Mouse (Mus musculus) midbrain, embryonic 15.5 days (tissue): ENCODE results near the gene Tsen54. TPM values are rescaled to one million over a fixed set of nuclear protein-coding genes. Genes with fewer than 3 reads are reported as not detected.
A peak's percentile ranks its signal among the peaks of the same experiment; 100 is the strongest.

Source experiments
- ATAC-seq: fragments of 200-750 bp; cut with Nextera tagmentation; replicated peaks from 2 replicates; pipeline ENCODE4 v1.8.0; 2017; ENCODE audit warnings: moderate TSS enrichment
- H3K27ac ChIP-seq: fragments of 300-500 bp; sonication (generic); 2 replicates; pipeline ENCODE4 v1.5.1; 2015; ENCODE audit warnings: mild to moderate bottlenecking, inconsistent platforms
- H3K27me3 ChIP-seq: fragments of 300-500 bp; sonication (generic); replicated peaks from 2 replicates; pipeline ENCODE4 v1.6.1; 2015; ENCODE audit warnings: inconsistent platforms
- H3K36me3 ChIP-seq: fragments of 300-500 bp; sonication (generic); replicated peaks from 2 replicates; pipeline ENCODE4 v1.6.1; 2015; ENCODE audit warnings: inconsistent platforms
- H3K4me1 ChIP-seq: fragments of 300-500 bp; sonication (generic); 2 replicates; pipeline ENCODE4 v1.6.1; 2015; ENCODE audit warnings: inconsistent platforms
- H3K4me2 ChIP-seq: fragments of 300-500 bp; sonication (generic); 2 replicates; pipeline ENCODE4 v1.6.1; 2015; ENCODE audit warnings: inconsistent platforms, mild to moderate bottlenecking, moderate library complexity
- H3K4me3 ChIP-seq: fragments of 300-500 bp; sonication (generic); 2 replicates; pipeline ENCODE4 v1.5.1; 2015; ENCODE audit warnings: mild to moderate bottlenecking, inconsistent platforms
- H3K9ac ChIP-seq: fragments of 300-500 bp; sonication (generic); 2 replicates; pipeline ENCODE4 v1.6.1; 2015; ENCODE audit warnings: mild to moderate bottlenecking, inconsistent platforms
- H3K9me3 ChIP-seq: fragments of 300-500 bp; sonication (generic); 2 replicates; pipeline ENCODE4 v1.6.1; 2016; ENCODE audit warnings: inconsistent platforms
- WGBS: fragments of 180-500 bp; shearing (Covaris S2); methylation state at CpG from one replicate; pipeline ENCODE4 v1.1.7; 2015; ENCODE audit warnings: mixed read lengths; 5-methylcytosine and 5-hydroxymethylcytosine counted together
- microRNA-seq: library from miRNA; unstranded; fragments of <30 nt; microRNA quantifications from one replicate; pipeline ENCODE4, GENCODE M21; 2016
- polyA plus RNA-seq: library from polyadenylated mRNA; unstranded; fragments of >200 nt; fragmentation: Nextera tagmentation; extraction: Ambion mirVana; gene quantifications from 2 replicates; pipeline ENCODE4 v1.2.1, GENCODE M21; 2015

Tsen54 gene
- polyA plus RNA-seq, 1 experiment from 2014 or later = 24.8 TPM

DNA sequence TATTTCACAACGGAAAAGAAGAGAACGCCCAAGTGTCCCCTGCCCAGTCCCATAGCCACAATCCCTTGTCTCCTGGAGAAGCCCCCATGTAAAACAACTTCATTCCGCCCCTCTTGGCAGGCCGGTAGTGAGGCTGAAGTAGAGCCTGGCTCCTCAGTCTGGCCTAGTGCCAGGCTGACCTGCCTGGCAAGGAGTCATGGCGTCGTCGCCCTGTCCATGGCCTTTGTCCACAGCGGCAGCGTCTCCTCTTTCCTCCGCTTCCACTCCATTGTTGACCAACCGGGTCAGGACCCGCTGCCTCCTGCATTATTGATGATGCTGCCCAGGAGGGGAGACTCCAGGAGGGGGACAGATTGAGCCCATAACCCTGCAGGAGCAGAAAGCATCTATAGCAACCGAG is 43.4 kb downstream of the Tsen54 start:
- ATAC-seq = no peak
- H3K4me2 ChIP-seq = no peak overlapping the region
- H3K27me3 ChIP-seq = peaks cover 48% of the 10 kb centered on the region
- H3K9me3 ChIP-seq = no peaks in the 10 kb centered on the region
- peaks cover 20% of the 10 kb centered on the region for H3K4me1 ChIP-seq
- H3K9ac ChIP-seq = no peak overlapping the region
- H3K36me3 ChIP-seq = no peaks in the 10 kb centered on the region
- no peak overlapping the region for H3K4me3 ChIP-seq
- 47% methylated on average over 13 of the region's 13 CpGs for WGBS
- no peak overlapping the region for H3K27ac ChIP-seq

DNA sequence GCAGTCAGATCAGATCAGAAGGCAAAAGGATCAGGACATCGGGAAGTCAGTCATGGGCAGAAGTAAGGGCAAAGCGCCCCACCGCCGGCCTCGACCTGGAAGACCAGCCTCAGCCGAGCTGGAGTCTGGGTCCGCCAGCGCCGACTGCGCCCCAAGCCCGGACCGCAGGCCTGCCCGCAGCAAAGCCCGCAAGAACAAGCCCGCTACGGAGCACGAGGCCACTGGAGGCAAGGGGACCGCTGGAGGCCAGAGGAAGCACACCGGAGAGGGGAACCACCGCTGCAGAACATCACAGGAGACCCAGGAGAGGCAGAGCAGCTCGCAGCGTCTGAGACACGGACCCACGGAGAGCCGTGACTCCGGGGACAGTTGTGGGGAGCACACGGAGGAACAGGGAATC is 43.8 kb downstream of the Tsen54 start, which contains the start of gene Myo15b:
Gene Myo15b (plus strand): TSS at position 53 of the 400 bp plus-strand sequence.
- no peaks in the 10 kb centered on the region for H3K36me3 ChIP-seq
- H3K4me3 ChIP-seq = peak within 1 kb of the TSS; percentile 27
- H3K4me2 ChIP-seq = peak within 1 kb of the TSS; percentile 47
- peaks cover 51% of the 10 kb centered on the region for H3K27me3 ChIP-seq
- H3K4me1 ChIP-seq = peaks cover 20% of the 10 kb centered on the region
- no peak within 1 kb of the TSS for H3K27ac ChIP-seq
- H3K9ac ChIP-seq = no peak within 1 kb of the TSS
- WGBS = 10% methylated on average over 27 of the region's 27 CpGs
- no peaks in the 10 kb centered on the region for H3K9me3 ChIP-seq
- ATAC-seq = no peak

DNA sequence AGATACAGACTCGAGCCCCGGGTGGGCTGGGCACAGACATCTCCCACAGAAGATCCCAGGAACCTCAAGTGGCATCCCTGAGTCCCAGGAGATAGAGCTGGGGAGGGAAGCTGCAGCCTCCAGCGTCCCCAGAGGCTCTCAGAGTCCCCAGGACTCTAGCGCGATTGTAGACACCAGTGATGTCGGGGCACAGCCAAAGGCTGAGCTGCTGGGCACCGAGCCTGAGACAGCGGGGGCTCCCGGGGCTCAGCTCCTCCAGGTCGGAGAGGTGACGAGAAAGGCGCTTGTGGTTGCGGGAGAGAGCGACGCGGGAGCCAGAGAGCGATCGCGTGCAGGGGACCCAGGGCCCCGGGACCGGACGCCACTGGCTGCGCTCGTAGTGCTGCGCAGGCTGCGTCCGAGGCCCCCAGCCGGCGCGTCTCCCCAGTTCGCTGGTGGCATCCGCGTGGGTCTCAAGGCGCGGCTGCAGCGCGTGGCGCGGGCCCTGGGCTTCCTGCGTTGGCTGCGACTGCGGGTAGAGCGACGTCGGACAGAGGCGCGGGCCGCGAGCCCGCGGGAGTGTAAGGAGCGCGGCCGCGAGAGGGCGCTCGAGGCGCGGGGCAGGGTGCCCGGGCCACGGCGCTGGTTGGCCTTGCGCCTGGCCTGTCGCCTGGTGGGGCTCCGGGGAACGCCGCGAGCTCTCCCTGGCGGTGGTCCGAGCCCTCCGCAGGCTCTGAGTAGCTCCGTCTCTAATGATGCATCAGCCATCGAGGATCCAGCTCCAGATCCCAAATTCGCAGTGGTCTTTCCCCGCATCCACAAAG is 44.8 kb downstream of the Tsen54 start:
- peaks cover 20% of the 10 kb centered on the region for H3K4me1 ChIP-seq
- H3K9ac ChIP-seq = no peak overlapping the region
- H3K4me2 ChIP-seq = peak overlapping the region; percentile 47
- peaks cover 51% of the 10 kb centered on the region for H3K27me3 ChIP-seq
- H3K36me3 ChIP-seq = no peaks in the 10 kb centered on the region
- ATAC-seq = peak; percentile 76
- H3K9me3 ChIP-seq = no peaks in the 10 kb centered on the region
- peak overlapping the region; percentile 27 for H3K4me3 ChIP-seq
- 2% methylated on average over 72 of the region's 75 CpGs for WGBS
- H3K27ac ChIP-seq = no peak overlapping the region

DNA sequence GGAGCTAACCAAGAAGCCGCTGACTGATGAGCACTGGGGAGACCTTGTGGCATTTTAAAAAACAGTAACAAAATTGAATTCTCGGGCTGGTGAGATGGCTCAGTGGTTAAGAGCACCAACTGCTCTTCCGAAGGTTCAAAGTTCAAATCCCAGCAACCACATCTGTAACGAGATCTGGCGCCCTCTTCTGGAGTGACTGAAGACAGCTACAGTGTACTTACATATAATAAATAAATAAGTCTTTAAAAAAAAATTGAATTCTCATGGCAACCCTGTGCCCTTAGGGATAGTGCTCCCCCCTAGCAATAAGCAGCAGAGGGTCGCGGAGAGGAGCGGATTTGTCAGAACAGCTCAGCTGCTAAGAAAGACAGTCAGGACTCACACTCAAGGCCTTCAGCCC is 49.4 kb downstream of the Tsen54 start:
- H3K4me2 ChIP-seq = no peak overlapping the region
- no peaks in the 10 kb centered on the region for H3K9me3 ChIP-seq
- H3K27ac ChIP-seq = no peak overlapping the region
- WGBS = 86% methylated on average over 8 of the region's 8 CpGs
- peaks cover 10% of the 10 kb centered on the region for H3K4me1 ChIP-seq
- H3K27me3 ChIP-seq = peaks cover 35% of the 10 kb centered on the region
- ATAC-seq = no peak
- H3K4me3 ChIP-seq = no peak overlapping the region
- no peaks in the 10 kb centered on the region for H3K36me3 ChIP-seq
- no peak overlapping the region for H3K9ac ChIP-seq

DNA sequence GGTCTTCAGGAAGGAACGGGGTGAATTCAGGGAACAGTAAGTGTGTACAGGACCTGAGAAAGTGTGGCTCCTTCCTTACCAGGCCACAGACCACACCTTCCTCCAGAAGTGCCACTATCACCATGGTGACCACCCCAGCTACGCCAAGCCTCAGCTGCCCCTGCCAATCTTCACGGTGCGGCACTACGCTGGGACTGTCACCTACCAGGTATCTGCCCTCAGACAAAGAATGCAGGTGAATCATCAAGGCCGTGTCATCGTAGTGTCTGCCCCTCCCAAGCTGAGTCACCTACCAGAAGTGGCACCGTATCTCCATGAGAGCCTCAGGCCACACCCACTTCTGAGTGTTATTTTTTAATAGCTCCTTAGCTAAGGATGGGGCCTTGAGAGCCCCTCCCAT is 54.9 kb downstream of the Tsen54 start:
- Histone ChIP-seq H3K4me1 (no peaks in the 10 kb centered on the region), H3K27me3 (no peaks in the 10 kb centered on the region), H3K27ac (no peak overlapping the region), H3K9me3 (no peaks in the 10 kb centered on the region), H3K9ac (no peak overlapping the region), H3K4me2 (no peak overlapping the region), H3K4me3 (no peak overlapping the region), H3K36me3 (no peaks in the 10 kb centered on the region)
- 86% methylated on average over 8 of the region's 8 CpGs for WGBS
- ATAC-seq = no peak

DNA sequence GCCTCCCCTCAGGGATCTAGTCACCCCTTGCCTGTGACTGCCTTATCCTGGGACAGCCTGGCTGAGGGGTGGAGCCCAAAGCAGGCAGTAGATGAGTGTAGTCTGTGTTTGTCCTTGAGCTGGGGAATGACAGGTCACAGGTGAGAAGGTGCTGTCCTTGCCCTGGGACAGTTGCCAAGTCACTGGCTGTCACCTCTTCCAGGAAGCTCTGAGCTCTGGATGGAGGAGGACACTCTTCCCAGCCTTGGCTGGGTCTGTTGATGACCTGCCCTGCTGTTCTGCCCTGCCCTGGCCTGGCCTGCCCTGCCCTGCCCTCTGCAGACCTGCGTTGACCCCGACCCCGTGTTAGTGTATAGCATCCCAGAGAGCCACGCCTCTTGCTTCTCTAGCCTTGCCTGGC is 57.9 kb downstream of the Tsen54 start:
- Histone ChIP-seq H3K36me3 (no peaks in the 10 kb centered on the region), H3K27ac (no peak overlapping the region), H3K27me3 (no peaks in the 10 kb centered on the region), H3K4me2 (no peak overlapping the region), H3K4me1 (no peaks in the 10 kb centered on the region), H3K4me3 (no peak overlapping the region), H3K9ac (no peak overlapping the region), H3K9me3 (no peaks in the 10 kb centered on the region)
- ATAC-seq = no peak
- WGBS = 63% methylated on average over 4 of the region's 4 CpGs

Small RNA genes within 50 kb of the gene (microRNA-seq; reads per million reads assigned to microRNA genes)
- 1.1 reads per million for gene Mir5621

Other genes with a start within 250 kb of the Tsen54 start
- gene Mrps7, start 210.8 kb upstream of the Tsen54 start, polyA plus RNA-seq = 70.0 and 74.3 TPM in 2 replicates
- 37.5 and 38.1 TPM in 2 replicates for gene Gga3, start 210.7 kb upstream of the Tsen54 start, polyA plus RNA-seq
- gene Mif4gd, start 201.8 kb upstream of the Tsen54 start, polyA plus RNA-seq = 11.2 and 12.9 TPM in 2 replicates
- gene Slc25a19, start 186.4 kb upstream of the Tsen54 start, polyA plus RNA-seq = 43.5 and 44.5 TPM in 2 replicates
- gene Grb2, start 106.1 kb upstream of the Tsen54 start, polyA plus RNA-seq = 173 and 176 TPM in 2 replicates
- gene Tmem94, start 49.3 kb upstream of the Tsen54 start, polyA plus RNA-seq = 28.4 and 31.0 TPM in 2 replicates
- gene Caskin2, start 1.1 kb upstream of the Tsen54 start, polyA plus RNA-seq = 9.4 and 11.1 TPM in 2 replicates
- 0.84 and 1.0 TPM in 2 replicates for gene Llgl2, start 9.3 kb downstream of the Tsen54 start, polyA plus RNA-seq
- 0.03 and 0.10 TPM in 2 replicates for gene Myo15b, start 43.7 kb downstream of the Tsen54 start, polyA plus RNA-seq
- gene Smim5, start 85.2 kb downstream of the Tsen54 start, polyA plus RNA-seq = 1.2 and 1.4 TPM in 2 replicates
- gene Smim6, start 97.3 kb downstream of the Tsen54 start, polyA plus RNA-seq = 1.0 and 1.1 TPM in 2 replicates
- 52.1 and 53.1 TPM in 2 replicates for gene Sap30bp, start 118.6 kb downstream of the Tsen54 start, polyA plus RNA-seq
- 22.4 and 25.7 TPM in 2 replicates for gene Recql5, start 118.8 kb downstream of the Tsen54 start, polyA plus RNA-seq
- 0.79 and 0.94 TPM in 2 replicates for gene Itgb4, start 160.0 kb downstream of the Tsen54 start, polyA plus RNA-seq
- 53.2 and 58.5 TPM in 2 replicates for gene Galk1, start 198.0 kb downstream of the Tsen54 start, polyA plus RNA-seq
- 2,073 and 2,119 TPM in 2 replicates for gene H3f3b, start 213.2 kb downstream of the Tsen54 start, polyA plus RNA-seq
- 39.7 and 40.7 TPM in 2 replicates for gene Unk, start 215.6 kb downstream of the Tsen54 start, polyA plus RNA-seq